Mouse (Mus musculus): ENCODE data around the gene Dkk3. TPM values are rescaled to one million over a fixed set of nuclear protein-coding genes. Genes with fewer than 3 reads are reported as not detected.

Dkk3 gene
- total RNA-seq, 2 experiments from 2014 or later, result 45.6 to 47.9 TPM

DNA sequence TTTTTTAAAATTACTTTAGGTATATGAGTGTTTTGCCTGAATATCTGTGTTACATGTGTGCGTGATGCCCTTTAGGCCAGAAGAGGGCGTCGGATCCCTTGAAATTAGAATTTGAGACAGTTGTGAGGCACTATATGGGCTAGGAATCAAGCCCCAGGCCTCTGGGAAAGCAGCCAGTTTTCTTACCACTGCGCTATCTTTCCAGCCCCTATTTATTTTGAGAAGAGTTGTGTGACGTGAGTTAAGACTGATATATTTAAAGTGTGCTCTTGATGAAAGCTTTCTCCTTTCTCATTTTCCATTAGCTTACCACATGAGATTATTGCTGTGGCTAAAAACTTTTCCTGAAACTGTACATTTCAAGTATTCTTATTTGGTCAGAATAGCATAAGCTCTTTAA, 84.0 kb downstream of the Dkk3 start:
- no peak for DNase-seq

Other genes with a start within 250 kb of the Dkk3 start
- gene Usp47, start 135.6 kb downstream of the Dkk3 start, total RNA-seq (2021), result 10 to 100 TPM; 83.2 to 89.4 TPM
- gene Mical2, start 66.8 kb upstream of the Dkk3 start, total RNA-seq (2021), result 10 to 100 TPM; 80.4 to 85.1 TPM